In genomic region chrX:38429455-38429854, GRCm38 (mm10) we compare ENCODE assay signal across 17 mouse cellular contexts.
"Had no signal": no experiment of that assay in that cellular context is flagged by ENCODE, and none has a peak within 500 bp of the region (broad histone marks: within the 10 kb centered on the region; RNA-seq: fewer than 3 reads in every experiment).

No protein-coding gene starts in this region.

- H3K27me3 ChIP-seq: heart, embryonic 12.5 days; hindbrain, embryonic 13.5 days; hindbrain, embryonic 15.5 days; kidney, embryonic 15.5 days; limb, embryonic 13.5 days; limb, embryonic 15.5 days; liver, embryonic 12.5 days had no signal

- H3K9ac ChIP-seq: heart, embryonic 12.5 days; hindbrain, embryonic 13.5 days; hindbrain, embryonic 15.5 days; kidney, embryonic 15.5 days; limb, embryonic 13.5 days; limb, embryonic 15.5 days; liver, embryonic 12.5 days; liver, embryonic 14.5 days had no signal

- H3K9me3 ChIP-seq: heart, embryonic 10.5 days; heart, embryonic 12.5 days; hindbrain, embryonic 10.5 days; hindbrain, embryonic 13.5 days; hindbrain, embryonic 15.5 days; kidney, embryonic 15.5 days; limb, embryonic 13.5 days; limb, embryonic 15.5 days; liver, embryonic 12.5 days had no signal

- DNase-seq: heart, postnatal 4 days; kidney, adult 18-20 months; kidney, postnatal 14 days; layer of hippocampus, postnatal 36 days had no signal

- H3K4me3 ChIP-seq: heart, embryonic 10.5 days; heart, embryonic 12.5 days; hindbrain, embryonic 10.5 days; hindbrain, embryonic 13.5 days; hindbrain, embryonic 15.5 days; kidney, embryonic 15.5 days; limb, embryonic 13.5 days; limb, embryonic 15.5 days; liver, embryonic 12.5 days had no signal

- H3K4me1 ChIP-seq: heart, embryonic 10.5 days; heart, embryonic 12.5 days; hindbrain, embryonic 10.5 days; hindbrain, embryonic 13.5 days; hindbrain, embryonic 15.5 days; kidney, embryonic 15.5 days; limb, embryonic 13.5 days; limb, embryonic 15.5 days; liver, embryonic 12.5 days had no signal

- ATAC-seq: intestine, embryonic 16.5 days; liver, embryonic 12.5 days had no signal

- H3K27ac ChIP-seq: heart, embryonic 10.5 days; hindbrain, embryonic 10.5 days; hindbrain, embryonic 13.5 days; hindbrain, embryonic 15.5 days; hindbrain, postnatal 0 days; kidney, embryonic 15.5 days; kidney, postnatal 0 days; limb, embryonic 13.5 days; limb, embryonic 15.5 days; liver, embryonic 12.5 days; liver, embryonic 14.5 days had no signal
